Mouse (Mus musculus): ENCODE data around the gene Apon. TPM values are rescaled to one million over a fixed set of nuclear protein-coding genes. Genes with fewer than 3 reads are reported as not detected.
"Not testable (repeated sequence)": the region's sequence is repeated elsewhere in the genome, so short reads cannot be mapped to it uniquely, and the experiment has no call there.

The Apon gene
- polyA plus RNA-seq (2012; rRNA removed) = 0.75 TPM in 1 of 2 replicates, not detected in the other

DNA sequence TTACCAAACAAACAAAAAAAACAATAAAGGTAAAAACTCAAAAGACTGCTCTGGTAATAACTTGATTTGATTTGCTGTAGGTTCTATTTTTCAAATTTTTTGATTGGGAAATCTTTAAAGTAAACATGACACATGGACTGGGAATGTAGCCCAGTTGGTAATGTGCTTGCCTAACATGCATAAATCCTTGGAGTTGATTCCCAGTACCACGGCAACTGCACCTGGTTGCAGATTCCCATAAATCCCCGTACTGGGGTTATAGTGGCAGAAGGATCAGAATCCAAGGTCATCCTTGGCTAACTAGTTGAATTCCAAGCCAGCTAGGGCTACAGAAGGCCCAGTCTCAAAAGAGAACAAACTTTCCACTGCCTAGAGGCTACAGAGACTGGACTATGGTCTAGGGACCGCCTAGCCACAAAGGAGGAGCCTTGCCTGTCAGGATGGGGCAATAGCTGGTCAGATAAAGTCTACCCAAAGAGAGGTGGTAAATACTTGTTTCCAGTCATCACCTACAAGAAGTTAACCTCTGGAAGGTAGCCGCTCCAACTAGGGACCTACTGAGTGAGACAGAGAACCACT is at the start of gene Apon:
Apon (plus strand) TSS at position 420 of the 579 bp plus-strand sequence.
- peak; percentile 63 for DNase-seq (ENCODE audit: low read depth)

DNA sequence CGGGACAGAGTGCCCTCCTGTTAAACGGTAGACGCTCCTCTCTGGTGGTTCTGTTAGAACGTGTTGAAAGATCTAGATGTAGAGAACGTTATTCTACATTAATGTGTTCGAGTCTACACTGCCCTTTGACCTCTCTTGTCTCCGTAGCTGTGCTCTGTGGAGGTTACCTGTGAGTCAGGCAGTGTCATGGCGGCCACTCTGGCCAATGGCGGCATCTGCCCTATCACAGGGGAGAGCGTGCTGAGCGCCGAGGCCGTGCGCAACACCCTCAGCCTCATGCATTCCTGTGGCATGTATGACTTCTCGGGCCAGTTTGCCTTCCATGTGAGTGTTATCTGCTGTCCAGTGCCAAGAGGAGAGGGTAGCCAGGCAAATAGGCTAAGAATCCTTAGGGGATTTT is 49.0 kb upstream of the Apon start:
- DNase-seq (ENCODE audit: low read depth) = no peak

DNA sequence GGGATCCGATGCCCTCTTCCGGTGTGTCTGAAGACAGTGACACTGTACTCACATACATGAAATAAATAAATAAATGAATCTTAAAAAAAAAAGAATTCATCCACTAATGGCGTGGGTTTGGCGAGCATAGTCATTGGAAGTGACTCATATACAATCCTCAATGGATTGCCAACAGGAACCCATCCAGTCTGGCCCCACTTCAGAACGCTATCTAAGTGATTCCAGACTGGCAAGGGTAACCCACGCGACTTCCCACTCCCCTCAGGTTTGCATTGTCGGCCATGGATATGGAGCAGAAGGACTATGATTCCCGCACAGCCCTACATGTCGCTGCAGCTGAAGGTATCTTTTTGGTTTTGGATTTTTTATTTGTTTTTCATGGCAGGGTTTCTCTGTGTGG is 45.6 kb upstream of the Apon start:
- no peak for DNase-seq (ENCODE audit: low read depth)

DNA sequence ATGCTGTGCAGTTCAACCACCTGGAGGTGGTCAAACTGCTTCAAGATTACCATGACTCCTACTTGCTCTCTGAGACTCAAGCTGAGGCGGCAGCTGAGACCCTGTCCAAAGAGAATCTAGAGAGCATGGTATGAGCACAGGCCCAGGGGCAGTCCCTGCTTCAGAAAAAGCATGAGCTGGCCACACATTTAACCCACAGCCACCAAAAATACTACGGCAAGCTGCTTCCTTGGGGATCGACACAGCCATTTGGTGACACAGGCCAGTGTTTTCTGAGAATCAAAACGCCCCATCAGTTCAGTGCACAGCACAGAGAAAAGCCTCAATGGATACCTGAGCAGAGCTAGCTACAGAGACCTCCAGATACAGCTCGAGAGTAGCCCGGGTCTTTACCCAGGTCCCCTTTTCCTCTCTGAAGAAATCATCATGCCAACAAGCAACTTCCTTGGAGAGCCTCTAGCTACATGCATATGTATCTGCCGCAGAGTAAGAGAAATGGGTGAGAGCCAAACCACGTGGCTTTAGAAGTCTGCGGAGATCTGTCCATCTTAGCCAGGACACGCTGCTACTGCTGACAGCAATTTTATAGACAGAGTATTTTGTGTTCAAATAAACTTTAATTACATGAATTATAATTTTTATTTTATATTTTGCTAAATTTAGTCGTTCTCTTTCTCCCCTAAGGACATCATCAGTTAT is 44.4 kb upstream of the Apon start:
- no peak for DNase-seq (ENCODE audit: low read depth)

DNA sequence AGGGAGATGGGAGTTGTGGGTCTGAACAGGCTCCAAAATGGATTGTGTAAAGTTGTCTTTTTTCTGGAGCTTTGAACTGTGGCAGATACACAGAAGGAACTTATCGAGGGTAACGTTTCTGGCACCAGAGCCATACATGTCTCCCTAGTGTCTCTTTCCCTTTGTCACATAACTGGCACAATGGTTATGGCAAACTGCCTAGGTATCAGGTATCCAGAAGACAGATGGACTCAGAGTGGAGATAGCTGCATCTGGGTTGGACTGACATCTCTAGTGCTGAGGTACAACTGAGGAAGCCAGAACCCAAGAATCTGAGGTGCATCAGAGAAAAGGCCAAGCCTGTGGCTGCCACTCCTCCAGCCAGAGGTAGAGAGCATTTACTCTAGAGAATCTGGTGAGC is 43.8 kb upstream of the Apon start:
- DNase-seq (ENCODE audit: low read depth) = no peak

DNA sequence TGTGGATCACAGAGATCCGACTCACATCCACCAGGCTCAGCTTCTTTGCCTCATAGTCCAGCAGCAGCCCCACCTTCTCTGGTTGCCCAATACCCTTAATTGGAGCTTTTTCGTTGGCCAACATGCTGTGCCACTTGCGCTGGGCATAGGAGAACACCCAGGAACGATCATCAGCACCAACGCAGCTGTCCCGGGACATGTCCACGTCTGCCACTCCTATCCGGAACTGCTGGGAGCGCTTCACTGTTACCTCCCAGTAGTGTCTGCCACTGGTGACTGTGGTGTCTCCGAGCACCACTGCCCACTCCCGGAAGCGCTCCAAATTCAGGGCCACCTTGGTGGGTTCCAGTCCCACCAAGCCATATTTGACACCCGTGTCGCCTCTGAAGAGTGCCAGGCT is 42.9 kb upstream of the Apon start:
- no peak for DNase-seq (ENCODE audit: low read depth)

DNA sequence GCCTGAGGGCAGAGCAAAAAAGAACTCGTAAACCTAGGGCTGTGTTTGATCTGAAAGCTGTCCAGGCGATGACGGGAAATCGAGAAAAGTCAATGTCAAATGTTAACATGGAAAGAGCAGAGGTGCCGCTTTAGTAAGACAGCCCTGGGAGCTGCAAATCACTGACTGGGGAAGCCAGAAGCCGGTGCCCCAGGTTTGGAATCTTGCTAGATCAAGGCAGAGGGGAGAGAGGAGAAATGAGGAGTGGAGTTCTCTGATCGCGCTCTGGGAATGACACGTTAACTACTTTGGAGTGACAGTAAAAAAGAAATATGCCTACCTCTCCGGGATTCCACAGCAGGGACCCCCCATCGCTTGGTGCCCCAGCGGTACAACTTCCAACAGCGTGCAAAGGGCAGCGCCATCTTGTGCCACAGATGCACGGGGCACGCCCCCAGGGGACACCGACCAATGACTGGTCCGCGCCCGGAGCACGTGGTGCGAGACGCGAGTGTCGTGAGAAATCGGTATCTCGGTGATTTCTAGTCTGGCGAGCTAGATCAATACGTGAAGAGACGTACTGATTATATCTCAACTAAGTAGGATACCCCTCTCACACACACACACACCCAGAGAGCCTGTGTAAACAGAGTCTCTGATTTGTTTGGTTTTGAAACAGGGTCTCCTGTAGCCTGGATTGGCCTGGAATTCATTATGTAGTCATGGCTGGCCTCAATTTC is 42.3 kb upstream of the Apon start, which contains the start of gene Spryd4:
Spryd4 (minus strand) TSS at position 418 of the 719 bp plus-strand sequence.
- DNase-seq (ENCODE audit: low read depth) = no peak

DNA sequence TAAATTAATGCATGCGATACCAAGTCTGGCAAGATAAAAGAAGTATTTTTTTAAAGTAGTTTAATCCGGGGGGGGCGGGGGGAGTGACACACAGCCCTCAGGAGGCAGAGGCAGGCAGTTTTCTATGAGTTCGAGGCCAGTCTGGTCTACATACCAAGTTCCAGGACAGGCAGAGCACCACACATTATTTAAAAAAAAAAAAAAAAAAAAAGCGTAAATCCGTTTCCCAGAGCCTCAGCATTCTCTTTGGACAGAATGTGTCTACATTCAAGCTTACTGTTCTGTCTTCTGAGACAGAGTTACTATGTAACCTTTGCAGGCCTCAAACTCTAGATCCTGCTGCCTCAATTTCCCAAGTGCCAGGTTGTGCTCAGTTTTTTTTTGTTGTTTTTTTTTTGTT is 41.7 kb upstream of the Apon start:
- no peak for DNase-seq (ENCODE audit: low read depth)

DNA sequence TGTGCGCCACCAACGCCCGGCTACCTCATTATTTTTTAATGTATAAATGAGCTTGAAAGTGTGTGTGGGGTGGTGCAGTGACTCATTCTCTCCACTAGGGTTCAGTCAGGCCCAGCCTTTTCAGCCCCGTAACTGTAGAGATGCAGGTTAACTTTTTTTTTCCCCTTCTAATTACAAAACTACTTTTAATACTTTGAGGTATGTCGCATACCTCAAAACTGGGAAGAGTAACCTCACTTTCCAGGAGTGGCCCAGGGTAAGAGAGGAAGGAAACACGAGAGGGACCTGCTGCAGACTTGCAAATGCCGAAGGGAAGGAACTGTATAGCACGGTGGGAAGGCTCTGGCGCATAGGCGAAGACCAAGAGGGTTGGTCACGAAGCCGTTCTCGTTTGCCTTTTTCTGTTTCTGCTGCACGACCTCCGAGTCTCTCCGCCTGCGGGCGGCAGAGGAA is 41.0 kb upstream of the Apon start:
- DNase-seq (ENCODE audit: low read depth) = no peak

DNA sequence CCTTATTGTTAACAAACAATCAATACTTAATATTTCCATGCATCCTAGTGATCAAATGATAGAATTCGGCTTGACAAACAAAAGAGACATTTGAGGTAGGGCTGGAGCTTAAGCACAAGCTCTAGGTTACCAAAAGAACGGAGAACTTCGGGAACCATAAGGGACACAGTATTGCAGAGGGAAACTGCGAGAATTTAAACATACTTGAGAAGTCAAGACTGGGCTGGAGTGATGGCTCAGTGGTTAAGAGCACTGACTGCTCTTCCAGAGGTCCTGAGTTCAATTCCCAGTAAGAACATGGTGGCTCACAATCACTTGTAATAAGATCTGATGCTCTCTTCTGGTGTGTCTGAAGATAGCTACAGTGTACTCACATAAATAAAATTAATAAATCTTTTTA is 39.8 kb upstream of the Apon start:
- not testable (repeated sequence) for DNase-seq (ENCODE audit: low read depth)

DNA sequence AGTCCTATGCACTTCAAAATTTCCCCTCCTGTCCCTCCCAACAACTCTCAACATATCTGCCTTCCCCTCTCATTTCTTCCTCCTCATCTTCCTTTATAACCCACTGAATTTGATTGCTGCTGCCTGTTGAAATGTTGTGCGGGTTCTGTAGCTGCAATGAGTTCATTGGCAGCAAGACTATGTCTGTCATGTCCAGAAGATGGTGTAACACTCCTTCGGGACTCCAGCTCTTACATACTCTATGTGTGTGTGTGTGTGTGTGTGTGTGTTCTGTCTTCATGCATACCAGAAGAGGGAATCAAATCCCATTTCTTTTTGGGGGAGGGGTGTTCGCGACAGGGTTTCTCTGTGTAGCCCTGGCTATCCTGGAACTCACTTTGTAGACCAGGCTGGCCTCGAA is 38.9 kb upstream of the Apon start:
- DNase-seq (ENCODE audit: low read depth) = no peak

DNA sequence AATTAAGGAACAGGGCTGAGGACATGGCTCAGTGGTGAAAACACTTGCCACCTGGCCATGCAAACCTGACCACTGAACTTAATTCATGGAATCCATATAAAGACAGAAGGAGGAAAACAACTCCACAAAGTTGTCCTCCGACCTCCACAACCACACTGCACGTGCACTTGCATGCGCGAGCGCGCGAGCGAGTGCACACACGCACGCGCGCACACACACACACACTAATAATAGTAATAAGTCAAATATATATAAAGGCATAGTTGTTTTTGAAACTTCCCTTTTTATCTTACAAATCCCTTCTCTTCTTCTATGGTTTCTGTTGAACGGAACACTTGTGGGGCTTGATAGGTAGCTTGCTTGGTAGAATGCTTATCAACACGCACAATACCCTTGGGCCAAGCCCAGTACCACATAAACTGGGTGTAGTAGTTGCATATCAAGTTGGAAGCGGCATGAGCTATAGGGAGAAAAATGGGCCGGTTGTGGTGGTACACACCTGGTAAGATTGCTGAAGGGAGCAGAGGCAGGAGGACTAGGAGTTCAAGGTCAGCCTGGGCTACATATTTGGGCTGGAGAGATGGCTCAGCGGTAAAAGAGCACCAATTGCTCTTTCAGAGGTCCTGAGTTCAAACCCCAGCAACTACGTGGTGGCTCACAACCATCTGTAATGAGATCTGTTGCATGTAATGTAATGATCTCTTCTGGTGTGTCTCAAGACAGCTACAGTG is 35.3 kb upstream of the Apon start:
- no peak for DNase-seq (ENCODE audit: low read depth)

DNA sequence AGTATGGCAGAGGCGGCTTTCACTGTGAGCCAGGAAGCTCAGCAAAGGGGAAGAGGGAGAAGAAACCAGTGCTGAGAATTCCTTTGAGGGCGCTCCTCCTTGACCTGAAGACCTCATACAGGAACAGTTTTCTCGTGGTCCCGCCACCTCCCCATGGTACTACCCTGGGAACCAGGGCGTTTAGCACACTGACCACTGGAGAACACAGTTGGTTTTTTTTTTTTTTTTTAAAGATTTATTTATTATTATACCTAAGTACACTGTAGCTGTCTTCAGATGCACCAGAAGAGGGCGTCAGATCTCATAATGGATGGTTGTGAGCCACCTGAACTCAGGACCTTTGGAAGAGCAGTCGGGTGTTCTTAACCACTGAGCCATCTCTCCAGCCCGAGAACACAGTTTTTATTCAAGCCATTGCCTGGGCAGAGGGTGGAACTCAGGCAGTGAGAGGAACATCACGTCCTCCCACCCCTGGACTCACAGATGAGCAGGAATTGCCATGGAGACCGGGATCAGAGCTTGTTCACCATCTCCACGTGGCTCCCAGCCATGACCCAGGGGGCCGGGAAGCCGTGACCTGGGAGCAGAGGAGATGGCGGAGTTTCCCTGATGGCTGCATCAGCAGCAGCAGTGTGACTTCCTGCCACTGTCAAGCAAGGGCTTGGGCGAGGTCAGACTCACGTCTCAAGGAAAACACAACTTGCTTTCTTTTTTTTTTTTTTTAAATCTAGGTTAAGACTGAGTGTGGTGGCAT is 32.2 kb upstream of the Apon start:
- DNase-seq (ENCODE audit: low read depth) = no peak

DNA sequence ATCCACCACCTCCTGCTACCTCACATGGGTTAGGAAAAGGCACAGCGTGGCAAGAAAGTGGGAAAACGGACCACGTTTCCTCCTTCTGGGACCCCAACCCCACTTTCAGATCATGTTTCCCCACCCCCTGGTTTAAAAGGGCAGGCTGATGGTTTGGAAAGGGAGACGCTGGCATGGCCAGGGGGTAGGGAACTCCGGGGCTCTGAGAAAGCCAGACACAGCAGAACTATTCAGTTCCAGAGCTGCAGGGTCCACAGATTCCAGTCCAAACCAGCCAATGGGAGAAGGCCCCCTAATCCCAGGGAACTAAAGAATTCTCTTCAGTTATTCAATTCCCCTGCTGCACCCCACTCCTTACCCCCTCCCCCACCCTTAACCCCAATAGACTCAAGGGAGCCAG is 28.8 kb upstream of the Apon start:
- DNase-seq (ENCODE audit: low read depth) = no peak

DNA sequence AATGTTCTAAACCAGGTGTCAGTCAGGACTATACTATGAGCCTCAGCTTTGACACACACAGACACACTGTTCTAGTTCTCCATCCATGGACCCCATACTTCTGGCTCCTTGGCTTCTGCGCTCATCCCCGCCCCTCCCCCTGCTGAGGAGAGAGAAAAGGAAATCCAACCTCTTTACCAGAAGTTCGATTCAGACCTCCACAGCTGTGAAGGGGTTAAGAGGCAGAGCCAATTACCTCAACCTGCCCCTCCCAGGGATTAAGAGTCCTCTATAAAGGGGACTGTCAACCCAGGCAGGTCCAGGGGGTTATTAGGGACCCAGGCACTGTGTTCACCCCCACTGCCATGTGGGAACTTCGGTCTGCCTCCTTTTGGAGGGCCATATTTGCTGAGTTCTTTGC is 28.4 kb upstream of the Apon start, which contains the start of gene Mip:
Mip (plus strand) TSS at position 301 of the 400 bp plus-strand sequence.
- no peak for DNase-seq (ENCODE audit: low read depth)

DNA sequence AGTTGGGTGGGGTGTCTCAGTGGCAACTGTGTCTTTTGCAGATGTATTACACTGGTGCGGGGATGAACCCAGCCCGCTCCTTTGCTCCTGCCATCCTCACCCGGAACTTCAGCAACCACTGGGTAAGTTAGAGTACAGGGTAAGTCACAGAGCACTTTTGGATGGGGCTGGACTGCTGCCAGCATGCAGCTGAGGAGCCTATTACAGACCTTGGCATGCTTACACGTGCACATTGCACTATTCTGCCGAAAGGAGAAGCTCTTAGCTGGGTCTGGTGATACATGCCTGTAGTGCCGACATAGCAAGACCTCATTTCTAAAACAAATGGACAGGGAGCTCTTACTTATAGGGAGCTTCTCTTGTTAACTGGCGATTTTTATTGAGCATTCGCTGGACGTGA is 26.3 kb upstream of the Apon start:
- DNase-seq (ENCODE audit: low read depth) = no peak

DNA sequence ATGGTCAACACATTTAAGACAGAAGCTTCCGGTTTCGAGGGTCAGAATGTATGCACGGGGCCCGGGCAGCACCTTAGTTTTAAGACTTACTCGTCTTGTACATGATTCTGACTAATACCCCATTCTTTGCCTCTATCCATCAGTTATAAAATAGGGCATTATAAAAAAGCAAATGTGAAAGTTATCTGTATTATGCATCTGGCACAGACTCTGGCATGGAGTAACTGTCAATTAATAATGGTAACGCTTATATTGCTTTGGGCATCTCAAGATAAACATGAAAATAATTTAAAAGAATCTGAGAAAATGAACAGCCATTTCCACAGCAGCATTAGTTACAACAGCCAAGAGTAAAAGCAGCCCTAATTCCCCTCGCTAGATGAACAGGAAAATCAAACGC is 25.9 kb upstream of the Apon start:
- DNase-seq (ENCODE audit: low read depth) = no peak

DNA sequence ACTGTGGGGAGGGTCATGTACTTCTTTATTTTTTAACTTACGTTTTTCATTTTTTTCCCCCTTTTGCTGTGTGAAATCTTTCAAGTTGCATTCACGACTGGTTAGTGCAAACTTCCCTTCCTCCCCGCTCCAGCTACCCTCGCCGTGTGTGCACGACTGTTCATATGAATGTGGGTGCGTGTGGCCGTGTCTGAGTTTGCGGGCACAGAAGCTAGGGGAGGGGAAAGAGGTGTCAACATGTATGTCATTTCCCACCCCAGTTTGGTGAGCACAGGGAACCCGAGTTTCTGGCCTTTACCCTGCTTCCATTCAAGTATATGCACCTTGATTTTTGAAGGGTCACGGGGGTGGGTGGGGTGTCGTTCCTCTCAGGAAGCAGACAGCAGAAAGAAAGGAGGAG is 23.3 kb upstream of the Apon start:
- DNase-seq (ENCODE audit: low read depth) = no peak

DNA sequence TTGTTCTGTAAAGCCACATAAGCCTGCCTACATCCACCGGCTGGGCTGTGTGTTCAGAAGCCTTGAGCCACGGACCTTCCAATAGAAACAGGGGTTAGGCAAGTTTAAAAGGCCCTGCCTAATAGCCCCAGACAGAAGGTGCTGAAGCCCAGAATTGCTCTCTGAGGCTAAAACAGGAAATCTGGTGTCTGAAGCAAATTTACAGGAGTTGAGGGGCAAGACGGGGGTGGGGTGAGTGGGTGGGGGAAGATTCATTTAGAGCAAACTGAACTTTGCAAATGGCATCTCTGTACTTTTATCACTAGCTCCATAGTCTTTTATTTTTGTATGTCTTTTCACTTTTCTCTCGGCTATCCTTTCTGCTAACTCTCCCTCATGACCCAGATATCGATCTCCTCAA is 22.8 kb upstream of the Apon start:
- no peak for DNase-seq (ENCODE audit: low read depth)

DNA sequence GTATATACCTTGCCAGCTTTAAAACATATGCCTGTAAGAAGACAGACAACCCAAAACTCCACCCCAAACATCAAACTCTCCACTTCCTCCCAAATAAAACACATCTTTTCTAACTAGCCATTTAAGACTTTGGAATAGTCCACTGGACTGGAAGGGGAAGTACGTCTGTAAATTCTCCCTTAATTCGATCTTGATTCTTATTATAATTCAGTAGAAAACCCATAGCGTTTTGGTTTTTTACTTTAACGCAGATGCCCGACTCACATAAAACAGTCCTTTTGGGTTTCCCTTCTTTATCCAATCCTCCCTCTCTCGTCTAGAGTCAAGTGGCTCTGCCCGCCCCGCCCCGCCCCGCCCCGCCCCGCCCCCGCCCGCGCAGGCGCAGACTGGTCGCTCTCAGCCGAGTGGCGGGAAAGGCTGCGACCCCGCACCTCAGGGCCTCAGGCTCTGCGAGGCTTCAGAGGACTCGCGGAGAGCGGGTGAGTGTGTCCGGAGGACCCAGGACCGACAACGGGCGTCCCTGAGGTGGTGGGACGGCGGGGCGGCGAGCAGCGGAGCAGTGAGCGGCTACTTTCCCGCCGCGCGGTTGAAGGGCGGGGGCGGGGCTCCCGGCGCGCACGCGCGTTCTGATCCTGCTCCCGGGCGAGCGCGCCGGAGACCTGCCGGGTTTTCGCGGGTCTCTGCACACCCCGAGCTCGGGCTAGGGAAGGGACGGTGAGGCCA is 22.0 kb upstream of the Apon start, which contains the start of gene Timeless:
Timeless (plus strand) TSS at position 369 of the 723 bp plus-strand sequence.
- no peak for DNase-seq (ENCODE audit: low read depth)
